Mouse (Mus musculus) CD4-positive helper T cell, adult 2 months (primary cell): ENCODE results near the gene Klk1b26.
"Not testable (repeated sequence)": the region's sequence is repeated elsewhere in the genome, so short reads cannot be mapped to it uniquely, and the experiment has no call there.

Experiments
- DNase-seq: peaks from one replicate; pipeline ENCODE4 v3.0.0-alpha.2; 2012; ENCODE audit warnings: low read depth, missing footprints, low spot score

Klk1b26 gene

DNA sequence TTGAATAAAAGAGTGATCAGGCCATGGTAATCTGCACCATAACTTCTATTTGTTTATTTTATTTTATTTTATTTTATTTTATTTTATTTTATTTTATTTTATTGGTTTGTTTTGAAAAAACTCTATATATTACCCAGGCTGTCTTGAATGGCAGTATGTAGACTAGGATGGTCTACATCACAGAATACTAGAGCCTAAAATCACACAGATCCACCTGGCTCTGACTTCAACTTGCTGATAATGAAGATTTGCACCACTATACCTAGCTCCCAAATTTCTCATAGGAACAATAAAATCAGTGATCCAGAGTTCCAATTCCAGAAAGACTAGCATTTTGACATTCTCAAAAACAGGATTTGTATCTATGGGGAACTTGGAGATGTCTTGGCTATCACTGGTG, at the start of gene Klk1b26:
Gene Klk1b26 (plus strand): TSS at position 301 of the 400 bp plus-strand sequence.
- not testable (repeated sequence) for DNase-seq

DNA sequence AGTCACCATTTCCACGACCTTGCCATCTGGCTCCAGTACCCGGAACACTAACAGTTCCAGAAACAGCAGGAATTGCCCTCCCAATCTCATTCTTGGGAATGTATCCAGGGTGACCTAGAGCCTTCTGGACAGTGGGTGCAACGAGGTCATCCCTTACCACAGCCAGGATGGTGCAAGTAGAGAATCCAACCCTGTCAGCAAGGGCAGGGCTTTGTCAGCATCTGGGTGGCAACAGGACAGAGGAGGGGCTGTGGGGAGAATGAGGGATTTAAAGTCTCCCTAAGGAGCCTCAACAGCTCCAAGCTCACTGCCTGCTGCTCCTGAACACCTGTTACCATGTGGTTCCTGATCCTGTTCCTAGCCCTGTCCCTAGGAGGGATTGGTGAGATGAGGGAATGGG, 45.5 kb upstream of the Klk1b26 start, which contains the start of gene Klk1b1:
Gene Klk1b1 (plus strand): TSS at position 301 of the 400 bp plus-strand sequence.
- DNase-seq, result no peak

DNA sequence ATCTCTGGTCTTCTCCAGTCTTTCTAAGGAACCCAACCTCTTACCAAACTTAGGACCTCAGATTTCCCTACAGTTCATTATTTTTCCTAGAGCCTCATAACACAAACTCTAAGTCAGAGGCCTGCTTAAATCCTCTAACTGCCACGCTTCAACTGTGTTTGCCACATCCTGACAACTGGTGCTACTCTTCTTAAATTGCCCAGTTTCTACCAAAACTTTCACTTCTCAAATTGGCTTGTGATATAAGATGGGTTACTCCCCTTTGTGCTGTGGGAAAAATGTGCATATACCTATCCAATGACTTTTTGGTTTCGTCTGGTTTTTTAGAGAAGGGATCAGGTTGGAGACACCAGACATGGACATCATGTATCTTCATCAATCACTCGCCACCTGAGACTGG, 44.9 kb upstream of the Klk1b26 start:
- no peak for DNase-seq

DNA sequence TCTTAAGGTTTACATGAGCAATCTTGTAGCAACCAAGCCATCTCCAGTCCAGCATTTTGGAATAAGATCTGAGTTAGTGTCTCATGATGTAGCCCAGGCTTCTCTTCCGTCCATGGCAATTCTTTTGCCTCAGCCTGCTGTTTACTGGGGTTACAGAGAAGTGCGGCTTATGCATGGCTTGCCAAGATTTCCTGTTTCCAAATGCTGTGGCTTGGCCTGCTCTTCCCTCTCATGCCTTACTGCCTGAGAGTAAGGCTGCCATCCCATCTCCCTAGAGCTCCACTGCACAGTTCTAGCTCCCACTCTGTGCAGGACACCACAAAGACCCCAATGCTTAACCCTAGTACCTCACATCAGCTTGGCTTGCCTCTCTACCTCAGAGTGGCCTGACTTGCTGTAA, 44.4 kb upstream of the Klk1b26 start:
- no peak for DNase-seq

DNA sequence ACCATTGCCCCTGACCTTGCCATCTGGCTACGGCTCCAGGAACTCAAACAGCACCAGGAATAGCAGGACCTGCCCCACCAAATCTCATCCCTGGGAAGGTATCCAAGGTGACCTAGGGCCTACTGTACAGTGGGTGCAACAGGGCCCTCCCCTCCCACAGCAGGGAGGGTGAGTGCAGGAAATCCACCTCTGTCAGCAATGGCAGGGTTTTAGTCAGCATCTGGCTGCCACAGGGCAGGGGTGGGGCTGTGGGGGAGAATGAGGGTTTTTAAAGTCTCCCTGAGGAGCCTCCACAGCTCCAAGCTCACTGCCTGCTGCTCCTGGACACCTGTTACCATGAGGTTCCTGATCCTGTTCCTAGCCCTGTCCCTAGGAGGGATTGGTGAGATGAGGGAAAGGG, 36.2 kb upstream of the Klk1b26 start, which contains the start of gene Klk1b9:
Gene Klk1b9 (plus strand): TSS at position 301 of the 400 bp plus-strand sequence.
- DNase-seq, result not testable (repeated sequence)

DNA sequence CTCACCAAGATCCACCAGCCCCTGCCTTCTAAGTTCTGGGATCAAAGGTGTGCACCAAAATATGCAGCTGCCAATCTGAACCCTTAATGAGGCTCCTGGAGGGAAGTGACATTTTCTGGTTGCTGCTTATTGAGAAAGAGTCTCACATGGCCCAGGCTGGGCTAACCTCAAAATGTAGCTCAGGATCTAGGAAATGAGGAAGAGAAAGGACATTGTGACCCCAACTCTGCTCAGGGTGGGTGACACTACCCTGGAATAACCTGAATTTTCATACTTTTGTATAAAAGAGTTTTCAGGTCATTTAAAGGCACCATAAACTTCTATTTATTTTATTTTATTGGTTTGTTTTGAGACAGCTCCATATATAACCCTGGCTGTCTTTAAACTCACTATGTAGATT, 26.3 kb upstream of the Klk1b26 start:
- no peak for DNase-seq

DNA sequence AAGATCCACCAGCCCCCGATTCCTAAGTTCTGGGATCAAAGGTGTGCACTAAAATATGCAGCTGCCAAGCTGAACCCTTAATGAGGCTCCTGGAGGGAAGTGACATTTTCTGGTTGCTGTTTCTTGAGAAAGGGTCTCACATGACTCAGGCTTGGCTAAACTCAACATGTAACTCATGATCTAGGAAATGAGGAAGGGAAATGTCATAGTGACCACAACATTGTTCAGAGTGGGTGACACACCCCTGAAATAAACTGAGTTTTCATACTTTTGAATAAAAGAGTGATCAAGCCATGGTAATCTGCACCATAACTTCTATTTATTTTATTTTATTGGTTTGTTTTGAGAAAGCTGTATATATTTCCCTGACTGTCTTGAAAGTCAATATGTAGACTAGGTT, 17.1 kb upstream of the Klk1b26 start:
- not testable (repeated sequence) for DNase-seq

DNA sequence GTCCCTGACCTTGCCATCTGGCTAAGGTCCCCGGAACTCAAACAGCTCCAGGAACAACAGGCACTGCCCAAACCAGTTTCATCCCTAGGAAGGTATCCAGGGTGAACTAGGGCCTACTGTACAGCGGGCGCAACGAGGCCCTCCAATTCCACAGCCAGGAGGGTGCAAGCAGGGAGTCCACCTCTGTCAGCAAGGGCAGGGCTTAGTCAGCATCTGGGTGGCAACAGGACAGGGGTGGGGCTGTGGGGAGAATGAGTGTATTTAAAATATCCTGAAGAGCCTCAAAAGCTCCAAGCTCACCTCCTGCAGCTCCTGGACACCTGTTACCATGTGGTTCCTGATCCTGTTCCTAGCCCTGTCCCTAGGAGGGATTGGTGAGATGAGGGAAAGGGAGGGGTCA, 16.4 kb upstream of the Klk1b26 start, which contains the start of gene Klk1b11:
Gene Klk1b11 (plus strand): TSS at position 301 of the 400 bp plus-strand sequence.
- not testable (repeated sequence) for DNase-seq

DNA sequence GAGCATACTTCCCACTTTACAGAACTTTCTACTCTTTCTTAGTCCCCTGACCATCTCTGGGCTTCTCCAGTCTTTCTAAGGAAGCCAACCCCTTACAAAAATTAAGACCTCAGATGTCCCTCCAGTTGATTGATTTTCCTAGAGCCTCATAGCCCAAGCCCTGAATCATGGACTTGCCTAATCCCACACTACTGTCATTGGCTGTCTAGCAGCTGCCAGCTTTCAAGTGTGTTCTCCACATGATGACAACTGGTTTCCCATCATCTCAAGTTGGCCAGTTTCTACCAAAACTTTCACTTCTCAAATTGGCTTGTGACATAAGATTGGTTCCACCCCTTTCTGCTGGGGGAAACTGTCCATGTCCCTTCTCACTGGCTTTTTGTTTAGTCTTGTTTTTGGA, 7.1 kb upstream of the Klk1b26 start:
- DNase-seq, result no peak

DNA sequence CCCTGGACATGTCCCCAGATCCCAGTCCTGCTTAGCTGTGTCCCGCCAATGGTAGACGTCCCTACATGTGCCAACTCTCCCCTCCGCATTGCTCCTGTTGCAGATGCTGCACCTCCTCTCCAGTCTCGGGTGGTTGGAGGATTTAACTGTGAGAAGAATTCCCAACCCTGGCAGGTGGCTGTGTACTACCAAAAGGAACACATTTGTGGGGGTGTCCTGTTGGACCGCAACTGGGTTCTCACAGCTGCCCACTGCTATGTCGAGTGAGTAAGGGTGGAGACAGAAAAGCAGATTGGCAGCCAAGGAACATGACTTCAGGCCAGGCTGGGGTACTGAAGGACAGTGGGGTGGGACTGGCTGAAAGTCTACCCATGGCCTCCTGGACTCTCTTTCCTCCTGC, 2.7 kb downstream of the Klk1b26 start:
- DNase-seq, result not testable (repeated sequence)

DNA sequence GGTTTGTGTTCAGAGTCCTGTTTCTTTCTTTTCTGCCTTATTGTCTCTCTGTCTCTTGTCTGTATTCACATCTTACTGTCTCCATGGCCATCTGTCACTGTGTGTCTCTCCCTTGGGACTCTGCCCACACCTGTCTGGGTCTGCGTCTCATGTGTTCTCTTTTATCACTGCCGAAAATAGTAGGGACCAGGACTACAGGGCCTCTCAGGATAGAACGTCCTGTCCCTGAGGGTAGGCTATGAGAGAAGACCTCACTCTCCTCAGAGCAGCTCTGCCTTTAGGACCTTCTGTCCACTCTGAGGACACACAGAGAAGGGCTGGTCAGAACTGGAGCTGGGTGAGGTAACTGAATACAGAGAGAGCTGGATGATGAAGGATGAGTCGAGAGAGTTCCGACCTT, 3.1 kb downstream of the Klk1b26 start:
- DNase-seq, result no peak

DNA sequence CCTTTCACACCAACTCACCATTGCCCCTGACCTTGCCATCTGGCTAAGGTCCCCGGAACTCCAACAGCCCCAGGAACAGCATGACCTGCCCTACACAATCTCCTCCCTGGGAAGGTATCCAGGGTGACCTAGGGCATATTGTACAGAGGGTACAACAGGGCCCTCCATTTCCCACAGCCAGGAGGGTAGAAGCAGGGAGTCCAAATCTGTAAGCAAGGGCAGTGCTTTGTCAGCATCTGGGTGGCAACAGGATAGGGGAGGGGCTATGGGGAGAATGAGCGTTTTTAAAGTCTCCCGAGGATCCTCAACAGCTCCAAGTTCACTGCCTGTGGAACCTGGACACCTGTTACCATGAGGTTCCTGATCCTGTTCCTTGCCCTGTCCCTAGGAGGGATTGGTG, 40.0 kb downstream of the Klk1b26 start, which contains the start of gene Klk1b27:
Gene Klk1b27 (plus strand): TSS at position 301 of the 400 bp plus-strand sequence.
- DNase-seq, result not testable (repeated sequence)
